Mouse (Mus musculus) natural killer cell, adult 2 months (primary cell): Measurements from ENCODE around the gene Atp1a4.

Source experiments
- DNase-seq, 2 experiments: peaks; one replicate each; pipeline ENCODE4 v3.0.0; 2022; ENCODE audit warnings: low spot score in 2 of 2

The Atp1a4 gene

GRCm38 (mm10) chr1:172281522-172282254, 23.5 kb upstream of the Atp1a4 start:
- no peak for DNase-seq

GRCm38 (mm10) chr1:172279768-172280509, 21.7 kb upstream of the Atp1a4 start:
- DNase-seq, result no peak

GRCm38 (mm10) chr1:172278328-172278727, 20.1 kb upstream of the Atp1a4 start:
- DNase-seq, result no peak

- peak; percentile 72 to 76 for DNase-seq
Measured at GRCm38 (mm10) chr1:172277172-172277571, 19.0 kb upstream of the Atp1a4 start.

GRCm38 (mm10) chr1:172274547-172274946, 16.3 kb upstream of the Atp1a4 start:
- no peak for DNase-seq

GRCm38 (mm10) chr1:172274116-172274515, 15.9 kb upstream of the Atp1a4 start:
- DNase-seq, result no peak

GRCm38 (mm10) chr1:172273386-172273785, 15.2 kb upstream of the Atp1a4 start:
- DNase-seq, result no peak

- no peak for DNase-seq
Measured at GRCm38 (mm10) chr1:172271765-172272164, 13.6 kb upstream of the Atp1a4 start.

- no peak for DNase-seq
Measured at GRCm38 (mm10) chr1:172271208-172271607, 13.0 kb upstream of the Atp1a4 start.

- DNase-seq, result no peak
Measured at GRCm38 (mm10) chr1:172261477-172262078, 3.4 kb upstream of the Atp1a4 start, which contains the start of gene Igsf8. Gene Igsf8, plus strand, starts transcription at chr1:172261641.

- DNase-seq, result peak in 1 of 2 experiments; percentile 11
Measured at GRCm38 (mm10) chr1:172247679-172248078, 10.5 kb downstream of the Atp1a4 start.

- no peak for DNase-seq
Measured at GRCm38 (mm10) chr1:172247216-172247615, 11.0 kb downstream of the Atp1a4 start.

- peak in 1 of 2 experiments; percentile 9 for DNase-seq
Measured at GRCm38 (mm10) chr1:172244645-172245044, 13.6 kb downstream of the Atp1a4 start.

- DNase-seq, result no peak
Measured at GRCm38 (mm10) chr1:172243547-172244205, 14.5 kb downstream of the Atp1a4 start.

GRCm38 (mm10) chr1:172242401-172242800, 15.8 kb downstream of the Atp1a4 start:
- DNase-seq, result no peak

GRCm38 (mm10) chr1:172240945-172241708, 17.1 kb downstream of the Atp1a4 start:
- DNase-seq, result no peak

- no peak for DNase-seq
Measured at GRCm38 (mm10) chr1:172229215-172229614, 29.0 kb downstream of the Atp1a4 start.

- no peak for DNase-seq
Measured at GRCm38 (mm10) chr1:172228209-172228608, 30.0 kb downstream of the Atp1a4 start.

GRCm38 (mm10) chr1:172221297-172222063, 36.7 kb downstream of the Atp1a4 start:
- no peak for DNase-seq

- no peak for DNase-seq
Measured at GRCm38 (mm10) chr1:172220414-172220813, 37.8 kb downstream of the Atp1a4 start.
